Mouse (Mus musculus): ENCODE data around the gene Pgs1. TPM values are rescaled to one million over a fixed set of nuclear protein-coding genes. Genes with fewer than 3 reads are reported as not detected.

Pgs1 gene
- total and polyA plus RNA-seq, 3 experiments, result 38.1 to 60.5 (median 50.8) TPM

DNA sequence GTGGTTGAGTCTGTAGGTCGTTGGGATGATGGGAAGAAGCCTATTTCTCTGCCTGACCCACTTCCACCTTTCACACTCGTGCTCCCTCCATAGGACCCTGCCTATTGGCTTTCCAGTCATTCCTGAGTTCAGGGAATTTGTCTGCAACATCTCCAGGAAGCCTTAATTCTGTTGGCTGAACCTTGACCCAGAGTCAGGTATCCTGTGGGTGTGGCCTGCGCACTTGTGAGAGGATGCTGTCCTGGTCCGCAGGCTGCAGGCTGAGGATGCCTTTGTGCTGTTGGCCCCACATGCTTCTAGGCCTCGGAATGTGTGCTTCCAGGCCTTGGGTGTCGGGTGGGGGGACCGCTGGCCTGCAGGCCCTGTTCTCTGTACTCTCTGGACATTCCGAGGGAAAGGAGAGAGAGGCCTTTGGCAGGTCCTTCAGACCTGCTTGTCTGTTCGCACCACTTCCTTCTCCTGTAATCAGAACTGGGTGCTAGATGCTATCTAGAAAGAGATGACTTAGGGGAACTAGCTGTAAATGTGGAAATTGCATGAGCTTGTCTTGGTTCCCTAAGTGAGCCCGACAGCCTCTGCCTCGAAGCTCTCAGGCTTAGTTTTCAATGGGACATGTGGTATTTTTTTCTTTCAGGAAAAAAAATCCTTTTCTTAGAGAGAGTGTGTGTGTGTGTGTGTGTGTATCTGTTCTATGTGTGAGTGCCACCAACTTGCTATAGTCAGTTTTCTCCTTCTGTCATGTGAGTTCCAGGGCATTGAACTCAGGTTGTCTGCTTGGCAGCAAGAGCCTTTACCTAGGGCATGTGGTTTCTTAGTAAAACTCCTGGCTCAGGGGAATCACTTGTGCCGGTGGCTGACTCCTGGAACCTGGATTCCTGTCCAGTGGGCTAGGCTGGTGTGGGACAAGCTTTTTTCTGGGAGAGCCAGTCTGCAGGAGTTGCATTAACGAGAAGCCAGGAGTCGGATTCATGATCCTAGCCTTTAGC lies 7.4 kb downstream of the Pgs1 start:
- H3K36me3 ChIP-seq (replicated peaks in 1 of 2; ENCODE audit: control insufficient read depth in 1 of 2, insufficient read depth in 1 of 2, low read length in 1 of 2), result peaks cover 3 to 54% of the 10 kb centered on the region in 2 experiments

DNA sequence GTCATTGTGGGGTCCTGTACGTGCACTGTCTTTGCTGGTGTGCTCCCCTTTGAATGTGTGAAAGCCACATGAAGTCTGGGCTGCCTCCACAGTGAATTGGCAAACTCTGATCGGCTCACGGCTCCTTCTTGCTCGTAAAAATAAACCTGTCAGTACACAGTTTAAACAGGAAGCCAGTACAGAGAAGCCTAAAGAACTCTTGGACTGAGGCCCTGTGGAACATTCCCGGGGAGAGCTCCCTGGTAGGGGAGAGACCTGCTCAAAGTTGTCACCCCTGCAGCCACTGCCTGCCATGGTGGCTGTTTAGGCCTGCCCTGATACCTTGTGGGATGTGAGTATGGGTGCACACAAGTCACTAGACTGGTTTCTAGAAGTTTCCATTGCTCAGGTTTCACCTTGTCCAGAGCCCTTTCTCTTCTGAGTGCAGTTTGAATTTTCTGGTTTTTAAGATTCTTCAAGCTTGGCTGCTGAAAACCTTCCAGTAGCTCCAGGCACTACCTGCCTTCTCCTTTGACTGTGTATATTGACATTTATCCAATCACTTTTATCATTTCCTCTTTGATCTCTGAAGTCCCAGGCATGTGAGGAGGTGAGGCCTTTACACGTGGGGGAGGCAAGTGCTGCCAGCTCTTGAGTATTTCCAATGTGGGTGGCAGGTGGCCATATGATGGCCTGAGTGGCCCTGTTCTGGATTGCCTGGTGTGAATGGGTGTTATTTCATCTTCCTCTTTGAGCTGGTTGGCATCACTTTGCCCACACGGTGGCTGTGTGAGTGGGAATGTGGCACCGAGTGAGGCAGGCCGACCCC lies 8.4 kb downstream of the Pgs1 start:
- no peak overlapping the region for H3K4me3 ChIP-seq (replicated peaks in 1 of 3; ENCODE audit: low read depth in 2 of 3, low read length in 2 of 3, poor library complexity in 1 of 3)
- H3K9me3 ChIP-seq (replicated peaks; ENCODE audit: low read length), result no peaks in the 10 kb centered on the region
- peak overlapping the region; percentile 27; the same call in 1 of the 2 replicates for H3K27ac ChIP-seq (ENCODE audit: insufficient read depth, low read depth)
- peaks cover 91% of the 10 kb centered on the region for H3K79me2 ChIP-seq (replicated peaks; ENCODE audit: control insufficient read depth, extremely low read depth, insufficient read depth, poor library complexity, severe bottlenecking)
- no peak overlapping the region for H3K4me2 ChIP-seq (ENCODE audit: insufficient read depth, low read depth, poor library complexity, severe bottlenecking)
- no peaks in the 10 kb centered on the region for H3K27me3 ChIP-seq (replicated peaks)
- in situ Hi-C loops (cut with MboI; ENCODE audit: low pct_ligation_motif_present, low pct_unique_long_range_greater_than_20kb, low sequenced_read_pairs) (no loop called here), dilution Hi-C loops (cut with MboI; ENCODE audit: extremely low pct_ligation_motif_present, extremely low pct_unique_long_range_greater_than_20kb, low sequenced_read_pairs) (no loop called here)
- DNase-seq (ENCODE audit: extremely low read depth), result no peak
- H3K9ac ChIP-seq (ENCODE audit: insufficient read depth, low read depth), result 0 out of 2 replicates have a peak overlapping the region, but pooled peaks have one; percentile 1
- H3K36me3 ChIP-seq (replicated peaks in 1 of 2; ENCODE audit: control insufficient read depth in 1 of 2, insufficient read depth in 1 of 2, low read length in 1 of 2), result peaks cover 8 to 64% of the 10 kb centered on the region in 2 experiments
- peaks cover 66 to 94% of the 10 kb centered on the region in 2 experiments for H3K4me1 ChIP-seq (ENCODE audit: control insufficient read depth in 1 of 2, insufficient read depth in 2 of 2)
- TF ChIP-seq ELF1 (IDR thresholded peaks at IDR 0.05; ENCODE audit: low read depth, low read length) (peak; percentile 14; the same call in 1 of the 2 replicates), RCOR1 (conservative IDR thresholded peaks at IDR 0.05; ENCODE audit: low read depth, low read length) (no peak; the same call in 1 of the 2 replicates), MEF2A (IDR thresholded peaks at IDR 0.05; ENCODE audit: borderline replicate concordance, low read depth, low read length) (0 out of 2 replicates have a peak, but pooled peaks have one; percentile 66), TBP (conservative IDR thresholded peaks at IDR 0.05; ENCODE audit: low read depth, low read length) (no peak), USF1 (IDR thresholded peaks at IDR 0.05; ENCODE audit: low read depth, low read length) (no peak), JUND (conservative IDR thresholded peaks at IDR 0.05; ENCODE audit: low read depth, low read length) (no peak), UBTF (IDR thresholded peaks at IDR 0.05; ENCODE audit: low read depth, low read length) (no peak; the same call in 1 of the 2 replicates), PAX5 (IDR thresholded peaks at IDR 0.05; ENCODE audit: low read length) (no peak), MAZ (IDR thresholded peaks at IDR 0.05; ENCODE audit: low read depth, low read length) (peak; percentile 64; the same call in 1 of the 2 replicates), NELFE (IDR thresholded peaks at IDR 0.05; ENCODE audit: low read depth, low read length) (no peak), GABPA (IDR thresholded peaks at IDR 0.05; ENCODE audit: insufficient replicate concordance, low read depth, low read length) (no peak), POLR2A (IDR thresholded peaks at IDR 0.05; ENCODE audit: low read depth, low read length) (no peak), POLR2AphosphoS2 (IDR thresholded peaks at IDR 0.05; ENCODE audit: low read depth, low read length) (no peak), NRF1 (IDR thresholded peaks at IDR 0.05; ENCODE audit: low read depth, low read length) (no peak), IRF4 (IDR thresholded peaks at IDR 0.05; ENCODE audit: low read depth, low read length) (peak; percentile 88), ZNF384 (IDR thresholded peaks at IDR 0.05; ENCODE audit: low read depth, low read length) (no peak), E2F4 (IDR thresholded peaks at IDR 0.05; ENCODE audit: insufficient replicate concordance, low read depth, low read length) (no peak), ZKSCAN1 (IDR thresholded peaks at IDR 0.05; ENCODE audit: borderline replicate concordance, low read depth, low read length) (no peak), BHLHE40 (IDR thresholded peaks at IDR 0.05; ENCODE audit: low read depth, low read length) (peak; percentile 69), CHD1 (IDR thresholded peaks at IDR 0.05; ENCODE audit: low read depth, low read length) (0 out of 2 replicates have a peak, but pooled peaks have one; percentile 32)

More for the DNA sequence above, 7.4 kb downstream of the Pgs1 start:
- Histone ChIP-seq H3K9me3 (replicated peaks; ENCODE audit: low read length) (no peaks in the 10 kb centered on the region), H3K27ac (ENCODE audit: insufficient read depth, low read depth) (peak overlapping the region; percentile 27; the same call in 1 of the 2 replicates), H3K4me1 (ENCODE audit: control insufficient read depth in 1 of 2, insufficient read depth in 2 of 2) (peaks cover 71 to 96% of the 10 kb centered on the region in 2 experiments), H3K9ac (ENCODE audit: insufficient read depth, low read depth) (0 out of 2 replicates have a peak overlapping the region, but pooled peaks have one; percentile 1), H3K4me3 (replicated peaks in 1 of 3; ENCODE audit: low read depth in 2 of 3, low read length in 2 of 3, poor library complexity in 1 of 3) (no peak overlapping the region), H3K79me2 (replicated peaks; ENCODE audit: control insufficient read depth, extremely low read depth, insufficient read depth, poor library complexity, severe bottlenecking) (peaks cover 93% of the 10 kb centered on the region), H3K27me3 (replicated peaks) (no peaks in the 10 kb centered on the region), H3K4me2 (ENCODE audit: insufficient read depth, low read depth, poor library complexity, severe bottlenecking) (no peak overlapping the region)
- no peak for DNase-seq (ENCODE audit: extremely low read depth)
- TF ChIP-seq ELF1 (IDR thresholded peaks at IDR 0.05; ENCODE audit: low read depth, low read length) (no peak), MYC (IDR thresholded peaks at IDR 0.05; ENCODE audit: low read depth, low read length) (no peak), EP300 (IDR thresholded peaks at IDR 0.05; ENCODE audit: low read length) (0 out of 2 replicates have a peak, but pooled peaks have one; percentile 29), USF2 (conservative IDR thresholded peaks at IDR 0.05; ENCODE audit: low read depth, low read length) (no peak), MAFK (IDR thresholded peaks at IDR 0.05; ENCODE audit: insufficient replicate concordance, low read length) (0 out of 2 replicates have a peak, but pooled peaks have one; percentile 11), MAX (IDR thresholded peaks at IDR 0.05; ENCODE audit: low read length) (0 out of 2 replicates have a peak, but pooled peaks have one; percentile 11), UBTF (IDR thresholded peaks at IDR 0.05; ENCODE audit: low read depth, low read length) (no peak), CHD2 (IDR thresholded peaks at IDR 0.05; ENCODE audit: low read length) (no peak), ZMIZ1 (IDR thresholded peaks at IDR 0.05; ENCODE audit: low read depth, low read length) (no peak), MXI1 (IDR thresholded peaks at IDR 0.05; ENCODE audit: low read depth, low read length) (peak; percentile 37; the same call in 1 of the 2 replicates), CTCF (conservative IDR thresholded peaks at IDR 0.05 in 1 of 2, IDR thresholded peaks at IDR 0.05 in 1 of 2; ENCODE audit: low read depth in 2 of 2, low read length in 2 of 2) (no peak), JUND (conservative IDR thresholded peaks at IDR 0.05; ENCODE audit: low read depth, low read length) (no peak), KAT2A (IDR thresholded peaks at IDR 0.05; ENCODE audit: insufficient replicate concordance, low read length) (no peak), PAX5 (IDR thresholded peaks at IDR 0.05; ENCODE audit: low read length) (no peak), IRF4 (IDR thresholded peaks at IDR 0.05; ENCODE audit: low read depth, low read length) (0 out of 2 replicates have a peak, but pooled peaks have one; percentile 14), MEF2A (IDR thresholded peaks at IDR 0.05; ENCODE audit: borderline replicate concordance, low read depth, low read length) (no peak), NRF1 (IDR thresholded peaks at IDR 0.05; ENCODE audit: low read depth, low read length) (no peak), BHLHE40 (IDR thresholded peaks at IDR 0.05; ENCODE audit: low read depth, low read length) (no peak)
- dilution Hi-C loops (cut with MboI; ENCODE audit: extremely low pct_ligation_motif_present, extremely low pct_unique_long_range_greater_than_20kb, low sequenced_read_pairs) (no loop called here), in situ Hi-C loops (cut with MboI; ENCODE audit: low pct_ligation_motif_present, low pct_unique_long_range_greater_than_20kb, low sequenced_read_pairs) (no loop called here)
